Mouse (Mus musculus): ENCODE measurements around the gene Lrrc55.

Gene Lrrc55

DNA sequence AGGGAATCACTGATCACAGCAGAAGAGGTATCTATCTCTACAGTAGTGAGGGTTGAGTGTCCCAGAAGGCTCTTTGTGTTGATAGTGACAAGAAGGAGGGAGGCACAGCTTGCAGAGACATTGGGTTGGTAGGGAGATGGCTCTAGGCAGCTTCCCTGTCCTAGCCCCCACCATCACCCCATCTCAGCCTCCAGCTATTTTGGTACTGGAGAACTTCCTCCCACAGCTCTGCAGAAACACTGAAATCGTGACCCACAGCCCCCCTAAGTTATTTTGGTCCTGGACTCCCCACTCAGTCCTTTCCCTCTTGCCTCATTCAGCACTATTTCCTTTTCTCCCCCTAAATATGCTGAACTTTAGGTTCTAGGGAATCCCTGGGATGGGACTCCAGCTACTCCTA lies 2.4 kb downstream of the Lrrc55 start:
- DNase-seq (ENCODE audit: low read depth, low spot score): no peak
- H3K36me3 ChIP-seq (ENCODE audit: control insufficient read depth, insufficient read depth, low read length, poor library complexity, severe bottlenecking): no peaks in the 10 kb centered on the region

DNA sequence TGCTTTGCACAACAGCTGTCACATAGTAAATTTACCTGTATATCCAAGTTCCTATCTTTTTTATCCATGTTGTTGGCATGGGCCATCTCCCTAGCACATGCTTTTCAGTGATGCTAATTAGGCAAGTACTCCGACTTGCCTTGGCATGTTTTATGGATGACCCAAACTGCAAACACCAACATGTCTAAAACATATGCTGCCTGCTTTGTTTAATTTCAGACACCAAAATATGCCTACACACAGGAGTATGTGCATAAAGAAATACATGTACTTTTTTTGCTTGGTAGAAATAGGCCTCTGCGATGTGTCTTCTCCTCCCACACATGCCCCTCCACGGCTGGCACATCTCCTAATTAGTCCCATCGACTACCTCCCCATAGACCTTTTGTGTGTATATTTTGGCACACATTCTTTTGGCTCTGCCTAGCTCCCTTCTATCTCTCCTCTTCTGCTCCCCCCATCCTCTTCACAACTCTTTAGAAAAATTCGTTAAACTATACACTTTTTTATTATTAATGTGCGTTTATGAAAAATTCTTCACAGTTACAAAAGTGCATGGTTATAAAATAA lies 9.3 kb downstream of the Lrrc55 start:
- no peak for DNase-seq (ENCODE audit: low read depth, low spot score)

More for the DNA sequence above, 2.4 kb downstream of the Lrrc55 start:
- H3K27me3 ChIP-seq (ENCODE audit: control insufficient read depth, insufficient read depth, low read length, poor library complexity, severe bottlenecking): no peaks in the 10 kb centered on the region

DNA sequence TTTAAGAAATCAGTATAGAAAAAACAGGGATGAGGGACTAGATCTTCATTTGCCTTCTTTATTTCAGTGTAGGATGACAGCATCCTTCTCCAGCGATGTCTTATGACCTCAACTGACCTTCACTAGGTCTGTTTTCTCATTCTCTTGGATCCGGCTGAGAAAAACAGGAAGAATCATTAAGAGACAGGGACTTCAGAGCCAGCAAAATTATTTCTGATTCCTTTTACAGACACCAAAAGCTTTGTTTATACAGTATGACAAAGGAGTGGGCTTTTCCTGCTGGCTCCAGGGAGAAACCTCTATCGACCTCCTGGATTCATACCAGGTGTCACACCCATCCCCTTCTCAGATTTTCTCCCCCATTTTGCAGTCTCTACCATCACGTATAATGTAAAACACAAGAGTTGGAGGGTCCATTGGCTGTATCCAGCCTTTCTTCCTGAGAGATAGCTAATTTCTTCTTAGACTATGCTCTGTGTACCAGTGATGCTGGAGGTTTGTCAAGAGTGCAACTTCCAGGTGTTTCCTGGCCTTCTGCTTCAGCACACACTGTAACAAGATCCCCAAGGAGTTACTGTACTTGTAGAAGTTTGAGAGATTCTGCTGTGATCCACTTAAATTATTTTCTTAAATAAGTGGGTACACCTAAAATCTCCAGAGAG lies 18.7 kb downstream of the Lrrc55 start:
- Histone ChIP-seq H3K36me3 (ENCODE audit: control insufficient read depth, insufficient read depth, low read length, poor library complexity, severe bottlenecking) (no peaks in the 10 kb centered on the region), H3K27me3 (ENCODE audit: control insufficient read depth, insufficient read depth, low read length, poor library complexity, severe bottlenecking) (no peaks in the 10 kb centered on the region; the same call in 1 of the 2 replicates)
- no peak for DNase-seq (ENCODE audit: low read depth, low spot score)

More for the DNA sequence above, 9.3 kb downstream of the Lrrc55 start:
- Histone ChIP-seq H3K27me3 (ENCODE audit: control insufficient read depth, insufficient read depth, low read length, poor library complexity, severe bottlenecking) (no peaks in the 10 kb centered on the region), H3K36me3 (ENCODE audit: control insufficient read depth, insufficient read depth, low read length, poor library complexity, severe bottlenecking) (no peaks in the 10 kb centered on the region)

DNA sequence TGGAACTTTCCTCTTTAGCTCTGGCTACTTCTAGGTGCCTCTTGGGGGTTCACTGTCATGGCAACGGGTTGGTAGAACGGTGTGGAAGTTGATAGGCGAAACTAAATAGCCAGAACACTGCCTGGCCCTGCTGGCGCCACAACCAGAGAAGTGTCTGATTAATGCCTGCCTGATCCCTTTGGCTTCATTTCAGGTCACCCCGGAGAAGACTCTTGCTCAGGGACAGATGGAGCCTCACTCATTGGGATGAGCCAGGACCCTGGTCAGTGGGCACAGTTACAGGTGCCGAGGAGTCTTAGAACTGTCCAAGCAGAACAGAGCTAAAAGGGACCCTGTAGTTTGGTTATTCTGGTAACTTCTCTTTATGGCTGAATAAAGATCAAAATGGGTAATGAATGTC lies 23.5 kb downstream of the Lrrc55 start:
- no peaks in the 10 kb centered on the region; the same call in 1 of the 2 replicates for H3K27me3 ChIP-seq (ENCODE audit: control insufficient read depth, insufficient read depth, low read length, poor library complexity, severe bottlenecking)
- DNase-seq (ENCODE audit: low read depth, low spot score): no peak

DNA sequence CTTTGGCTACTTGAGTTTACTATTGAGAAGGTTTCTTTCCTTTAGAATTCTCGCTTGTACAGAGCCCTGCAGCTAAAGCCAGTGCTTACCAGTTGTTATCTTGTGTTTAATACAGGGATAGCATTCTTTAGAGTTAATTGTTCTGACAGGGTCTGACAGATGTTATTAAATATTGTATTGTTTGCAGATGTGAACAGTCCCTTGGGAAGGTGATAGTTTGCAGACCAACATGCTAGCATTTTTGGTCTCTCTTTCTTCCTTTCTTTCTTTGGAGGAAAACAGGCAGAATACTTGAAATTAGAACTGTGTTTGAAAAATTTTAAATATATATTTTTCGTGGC lies 24.3 kb downstream of the Lrrc55 start:
- H3K36me3 ChIP-seq (ENCODE audit: control insufficient read depth, insufficient read depth, low read length, poor library complexity, severe bottlenecking): no peaks in the 10 kb centered on the region
- H3K27me3 ChIP-seq (ENCODE audit: control insufficient read depth, insufficient read depth, low read length, poor library complexity, severe bottlenecking): no peaks in the 10 kb centered on the region
- DNase-seq (ENCODE audit: low read depth, low spot score): no peak

More for the DNA sequence above, 23.5 kb downstream of the Lrrc55 start:
- H3K36me3 ChIP-seq (ENCODE audit: control insufficient read depth, insufficient read depth, low read length, poor library complexity, severe bottlenecking): no peaks in the 10 kb centered on the region

DNA sequence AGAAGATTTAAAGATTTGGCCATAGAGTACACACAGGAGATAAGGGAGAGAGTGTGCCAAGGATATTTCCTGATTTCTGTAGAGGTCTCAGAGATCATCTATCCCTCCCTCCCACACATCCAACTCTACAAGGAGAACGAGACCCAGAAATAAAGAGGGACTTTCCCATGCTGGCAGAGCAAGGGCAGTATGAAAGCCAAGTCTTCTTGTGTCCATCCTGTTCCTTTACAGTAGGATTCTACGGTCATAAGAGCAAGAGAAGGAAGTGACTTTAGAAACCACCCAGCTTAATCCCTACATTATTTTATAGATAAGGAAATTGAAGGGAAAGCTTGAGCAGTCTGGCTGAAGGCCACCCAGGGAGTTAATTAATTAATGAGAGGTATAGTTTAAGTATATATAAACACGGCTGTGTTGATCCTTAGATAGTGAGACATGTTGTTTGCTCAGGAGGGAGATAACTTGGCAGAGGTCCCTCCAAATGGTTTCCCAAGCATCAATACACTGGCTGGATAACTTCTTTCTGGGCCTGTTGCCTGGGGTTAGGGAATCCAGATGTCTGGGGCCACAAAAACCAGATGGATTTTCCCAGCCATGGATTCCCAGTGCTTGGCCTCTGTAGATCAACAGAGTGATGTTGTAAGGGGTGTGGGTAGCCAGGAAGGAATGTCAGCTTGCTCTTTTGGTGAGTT lies 24.8 kb downstream of the Lrrc55 start:
- no peak for DNase-seq (ENCODE audit: low read depth, low spot score)
- Histone ChIP-seq H3K36me3 (ENCODE audit: control insufficient read depth, insufficient read depth, low read length, poor library complexity, severe bottlenecking) (no peaks in the 10 kb centered on the region), H3K27me3 (ENCODE audit: control insufficient read depth, insufficient read depth, low read length, poor library complexity, severe bottlenecking) (no peaks in the 10 kb centered on the region)

DNA sequence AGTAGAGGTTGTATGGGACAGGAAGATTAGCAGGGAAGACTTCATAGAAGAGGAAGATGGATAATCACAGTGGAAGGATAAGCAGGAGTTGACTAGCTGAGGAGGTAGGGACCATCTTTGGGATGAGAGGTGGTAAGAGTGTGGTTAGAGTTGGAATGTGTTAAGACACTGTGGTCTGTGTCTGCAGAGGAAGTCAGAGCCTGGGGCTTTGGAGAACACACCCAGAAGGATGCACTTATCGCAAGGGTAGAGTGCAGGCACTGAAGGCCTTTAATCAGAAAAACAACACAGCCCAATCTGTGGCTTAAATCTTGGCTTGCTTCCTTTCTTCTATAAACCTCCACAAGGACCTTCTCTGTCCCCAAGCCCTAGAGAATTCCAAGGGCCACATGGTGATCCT lies 28.7 kb downstream of the Lrrc55 start:
- Histone ChIP-seq H3K36me3 (ENCODE audit: control insufficient read depth, insufficient read depth, low read length, poor library complexity, severe bottlenecking) (no peaks in the 10 kb centered on the region), H3K27me3 (ENCODE audit: control insufficient read depth, insufficient read depth, low read length, poor library complexity, severe bottlenecking) (no peaks in the 10 kb centered on the region)
- no peak for DNase-seq (ENCODE audit: low read depth, low spot score)

DNA sequence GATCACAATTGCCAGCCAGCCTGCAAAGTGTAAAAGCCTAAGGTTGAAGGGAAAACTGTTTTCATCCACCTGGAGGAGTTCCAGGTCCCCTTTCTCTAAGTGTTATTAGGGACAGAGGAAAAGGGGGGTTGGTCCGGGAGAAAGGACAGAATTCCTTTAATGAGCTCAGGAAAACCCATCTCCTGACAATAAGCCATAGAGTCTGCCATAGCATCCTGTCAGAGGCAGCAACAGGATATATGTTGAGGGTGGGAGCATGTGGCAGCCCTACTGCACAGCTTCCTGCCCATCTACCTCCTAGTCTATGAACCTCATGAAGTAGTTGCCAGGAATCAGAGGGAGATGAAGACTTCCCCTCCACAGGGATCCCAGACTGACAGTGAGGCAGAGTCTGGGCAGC lies 29.4 kb downstream of the Lrrc55 start:
- Histone ChIP-seq H3K36me3 (ENCODE audit: control insufficient read depth, insufficient read depth, low read length, poor library complexity, severe bottlenecking) (no peaks in the 10 kb centered on the region), H3K27me3 (ENCODE audit: control insufficient read depth, insufficient read depth, low read length, poor library complexity, severe bottlenecking) (no peaks in the 10 kb centered on the region)
- no peak for DNase-seq (ENCODE audit: low read depth, low spot score)

DNA sequence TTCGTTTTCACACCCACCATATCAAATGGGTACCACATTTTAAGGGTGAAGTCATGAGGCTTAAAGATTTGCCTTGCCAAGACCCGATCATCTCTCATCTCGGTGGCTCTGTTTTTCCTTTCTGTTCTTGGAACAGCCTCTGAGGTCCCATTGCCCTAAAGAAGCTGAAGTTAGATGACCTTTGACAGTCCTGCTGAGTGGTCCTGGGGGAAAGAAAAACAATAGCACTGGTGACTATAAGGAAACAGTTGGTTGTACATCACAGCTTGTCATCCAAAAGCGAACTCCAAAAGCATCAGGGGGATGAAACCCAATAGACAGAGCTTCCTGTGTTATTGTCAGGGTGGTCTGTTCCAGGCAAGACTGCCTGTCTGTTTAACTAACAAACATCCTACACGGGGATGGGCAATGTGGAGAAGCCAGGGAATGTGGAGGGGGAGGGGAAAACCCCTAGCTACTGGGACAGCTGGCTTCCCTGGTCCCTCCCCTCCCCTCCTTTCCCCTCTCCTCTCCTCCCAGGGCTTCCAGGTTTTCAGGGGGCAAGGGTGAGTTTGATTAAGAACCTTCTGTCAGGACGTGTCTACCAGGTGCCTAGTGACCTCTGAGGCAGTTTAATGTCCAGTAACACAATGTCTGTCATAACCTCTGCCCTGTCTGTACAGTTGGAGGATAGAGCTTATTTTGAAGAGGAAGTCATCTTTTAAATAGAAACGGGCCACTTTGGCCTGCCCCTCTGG lies 33.5 kb downstream of the Lrrc55 start:
- DNase-seq (ENCODE audit: low read depth, low spot score): no peak
- Histone ChIP-seq H3K36me3 (ENCODE audit: control insufficient read depth, insufficient read depth, low read length, poor library complexity, severe bottlenecking) (no peaks in the 10 kb centered on the region), H3K27me3 (ENCODE audit: control insufficient read depth, insufficient read depth, low read length, poor library complexity, severe bottlenecking) (no peaks in the 10 kb centered on the region)

DNA sequence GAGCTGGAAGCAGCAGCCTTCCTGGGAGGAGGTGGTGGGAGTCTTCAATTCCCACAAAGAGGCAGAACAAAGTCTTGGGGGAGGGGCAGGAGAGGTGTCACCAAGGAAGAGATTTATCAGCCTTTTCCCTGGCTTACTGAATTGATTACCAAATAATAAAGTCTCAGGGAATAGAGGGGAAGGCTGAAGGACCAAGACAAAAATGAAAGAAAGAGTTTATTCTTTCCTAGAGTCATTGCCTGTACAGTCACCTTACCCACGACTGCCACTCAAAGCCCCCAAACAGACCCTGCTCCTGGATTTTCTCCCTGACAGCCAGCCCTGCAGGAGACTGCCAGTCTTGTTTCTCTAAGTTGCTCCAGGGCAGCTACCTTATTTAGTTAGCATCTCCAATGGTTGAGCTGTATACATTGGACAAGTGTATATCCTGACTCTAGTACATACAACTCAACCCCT lies 35.3 kb downstream of the Lrrc55 start:
- no peaks in the 10 kb centered on the region for H3K27me3 ChIP-seq (ENCODE audit: control insufficient read depth, insufficient read depth, low read length, poor library complexity, severe bottlenecking)
- DNase-seq (ENCODE audit: low read depth, low spot score): no peak
- no peaks in the 10 kb centered on the region for H3K36me3 ChIP-seq (ENCODE audit: control insufficient read depth, insufficient read depth, low read length, poor library complexity, severe bottlenecking)

DNA sequence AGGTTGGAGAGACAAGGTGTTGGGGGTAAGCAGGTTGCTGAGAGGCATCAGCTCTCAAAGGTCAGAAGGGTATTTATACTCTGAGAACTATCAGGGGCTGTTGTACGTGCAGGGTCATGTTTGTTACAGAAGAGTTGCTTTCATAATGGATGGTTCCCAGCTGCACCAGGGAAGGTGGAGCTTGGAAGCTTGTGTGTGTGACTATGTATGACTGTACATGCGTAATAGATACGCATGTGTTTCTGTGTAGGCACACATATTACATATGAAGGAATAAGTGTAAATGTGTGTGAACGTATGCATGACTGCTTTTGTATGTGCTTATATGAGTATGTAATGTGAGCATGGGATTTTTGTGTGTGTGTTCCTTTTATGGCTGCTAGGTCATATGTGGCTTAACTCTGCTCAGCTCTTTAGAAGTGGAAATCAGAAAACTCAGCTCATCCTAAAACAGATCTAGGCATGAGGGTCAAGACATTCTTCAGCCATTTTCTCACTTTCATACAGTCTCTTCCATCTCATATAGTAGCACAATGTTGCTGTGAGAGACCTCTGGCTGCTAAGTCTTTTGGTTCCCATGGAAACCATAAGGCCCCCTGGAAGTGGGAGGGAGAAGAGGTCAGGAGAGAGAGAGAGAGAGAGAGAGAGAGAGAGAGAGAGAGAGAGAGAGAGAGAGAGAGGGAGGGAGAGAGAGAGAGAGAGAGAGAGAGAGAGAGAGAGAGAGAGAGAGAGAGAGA lies 35.9 kb downstream of the Lrrc55 start:
- no peak for DNase-seq (ENCODE audit: low read depth, low spot score)
- Histone ChIP-seq H3K36me3 (ENCODE audit: control insufficient read depth, insufficient read depth, low read length, poor library complexity, severe bottlenecking) (no peaks in the 10 kb centered on the region), H3K27me3 (ENCODE audit: control insufficient read depth, insufficient read depth, low read length, poor library complexity, severe bottlenecking) (no peaks in the 10 kb centered on the region)

DNA sequence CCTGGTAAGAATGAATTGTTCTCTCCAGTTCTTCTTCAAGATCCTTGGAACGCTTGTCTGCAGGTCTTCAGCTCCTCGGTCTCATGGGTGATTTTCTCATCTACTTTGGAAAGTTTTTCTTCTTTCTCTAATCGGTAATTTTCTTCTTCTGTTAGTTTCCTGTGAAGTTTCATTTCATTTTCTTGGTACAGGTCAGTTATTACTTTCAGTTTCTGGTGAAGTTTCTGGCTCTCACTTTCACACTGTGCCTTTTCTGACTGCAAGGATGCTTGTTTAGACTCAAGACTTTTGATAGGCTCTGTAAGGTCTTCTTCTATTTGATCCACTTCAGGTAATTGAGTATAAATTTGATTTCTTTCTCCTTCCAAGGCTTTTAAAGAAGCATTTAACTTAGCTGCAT lies 39.6 kb downstream of the Lrrc55 start:
- DNase-seq (ENCODE audit: low read depth, low spot score): no peak
- no peaks in the 10 kb centered on the region for H3K27me3 ChIP-seq (ENCODE audit: control insufficient read depth, insufficient read depth, low read length, poor library complexity, severe bottlenecking)
- H3K36me3 ChIP-seq (ENCODE audit: control insufficient read depth, insufficient read depth, low read length, poor library complexity, severe bottlenecking): no peaks in the 10 kb centered on the region

DNA sequence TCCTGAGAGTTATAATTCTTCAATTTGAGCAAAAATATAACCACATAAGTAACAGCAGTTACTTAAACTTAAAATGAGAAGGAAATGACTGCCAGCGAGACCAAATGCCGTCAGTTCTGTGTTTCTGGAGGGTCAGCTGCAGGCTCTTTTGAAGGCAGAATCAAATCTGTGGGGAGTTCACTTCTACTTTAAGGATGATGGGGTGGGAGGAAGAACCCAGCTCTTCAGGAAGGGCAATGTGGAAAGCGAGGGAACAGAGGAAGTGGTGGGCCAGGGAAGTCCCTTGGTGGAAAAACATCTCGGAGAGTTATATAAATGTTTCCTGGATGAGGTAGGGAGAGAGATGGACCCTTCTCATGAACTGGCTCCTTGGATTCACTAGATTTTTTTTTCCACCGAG lies 40.9 kb downstream of the Lrrc55 start:
- no peaks in the 10 kb centered on the region for H3K27me3 ChIP-seq (ENCODE audit: control insufficient read depth, insufficient read depth, low read length, poor library complexity, severe bottlenecking)
- no peak for DNase-seq (ENCODE audit: low read depth, low spot score)

DNA sequence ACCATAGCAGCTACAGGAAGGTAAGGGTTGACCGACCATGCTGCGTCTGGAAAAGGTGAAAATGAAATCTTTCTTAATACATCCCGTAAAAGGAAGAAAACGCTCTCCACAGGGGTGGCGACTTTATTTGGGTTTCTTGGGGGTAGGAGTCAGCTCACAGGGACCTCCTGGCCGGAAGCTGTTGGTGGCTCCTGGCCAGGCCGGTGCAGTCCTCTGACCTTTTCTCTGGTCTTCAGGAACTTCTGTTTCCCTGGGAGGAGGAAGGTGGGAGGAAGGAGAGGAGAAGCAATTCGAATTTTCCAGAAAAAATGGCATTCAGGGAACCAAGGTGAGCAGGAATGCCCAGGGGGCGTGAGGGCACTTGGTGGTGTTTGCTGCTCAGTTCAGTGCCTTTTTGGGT lies 41.7 kb downstream of the Lrrc55 start:
- no peaks in the 10 kb centered on the region for H3K27me3 ChIP-seq (ENCODE audit: control insufficient read depth, insufficient read depth, low read length, poor library complexity, severe bottlenecking)
- DNase-seq (ENCODE audit: low read depth, low spot score): no peak
- no peaks in the 10 kb centered on the region for H3K36me3 ChIP-seq (ENCODE audit: control insufficient read depth, insufficient read depth, low read length, poor library complexity, severe bottlenecking)

More for the DNA sequence above, 40.9 kb downstream of the Lrrc55 start:
- H3K36me3 ChIP-seq (ENCODE audit: control insufficient read depth, insufficient read depth, low read length, poor library complexity, severe bottlenecking): no peaks in the 10 kb centered on the region
